Mouse (Mus musculus) adipocyte (in vitro differentiated cells): Measurements from ENCODE around the gene Cercam.
"Not testable (repeated sequence)": the region's sequence is repeated elsewhere in the genome, so short reads cannot be mapped to it uniquely, and the experiment has no call there.

Experiments
- DNase-seq: peaks from one replicate; pipeline ENCODE4 v3.0.0-alpha.2; 2016; ENCODE audit warnings: low spot score

Gene Cercam

GRCm38 (mm10) chr2:29898081-29898480 lies 29.1 kb downstream of the Cercam start:
- no peak for DNase-seq

GRCm38 (mm10) chr2:29902194-29902593 lies 33.2 kb downstream of the Cercam start:
- DNase-seq: no peak

- DNase-seq: not testable (repeated sequence)
These were observed 39.2 kb downstream of the Cercam start for GRCm38 (mm10) chr2:29908171-29908570.

- DNase-seq: no peak
These were observed 41.1 kb downstream of the Cercam start for GRCm38 (mm10) chr2:29910042-29910441.

- DNase-seq: no peak
These were observed 48.7 kb downstream of the Cercam start for GRCm38 (mm10) chr2:29917621-29918020.

GRCm38 (mm10) chr2:29922011-29922410 lies 53.0 kb downstream of the Cercam start:
- peak; percentile 47 for DNase-seq

GRCm38 (mm10) chr2:29926542-29926941 lies 57.6 kb downstream of the Cercam start:
- no peak for DNase-seq

- DNase-seq: no peak
These were observed 61.5 kb downstream of the Cercam start for GRCm38 (mm10) chr2:29930506-29930905.

- DNase-seq: no peak
These were observed 62.2 kb downstream of the Cercam start for GRCm38 (mm10) chr2:29931194-29931593.
